Mouse (Mus musculus) mature B cell (primary cell): ENCODE results near the gene Col23a1.

ENCODE experiments used
- in situ Hi-C: fragments of 300-500 bp; cut with MboI; formaldehyde crosslinking; loops from 2 replicates; pipeline ENCODE4 v1.14.3; 2019

The Col23a1 gene

DNA sequence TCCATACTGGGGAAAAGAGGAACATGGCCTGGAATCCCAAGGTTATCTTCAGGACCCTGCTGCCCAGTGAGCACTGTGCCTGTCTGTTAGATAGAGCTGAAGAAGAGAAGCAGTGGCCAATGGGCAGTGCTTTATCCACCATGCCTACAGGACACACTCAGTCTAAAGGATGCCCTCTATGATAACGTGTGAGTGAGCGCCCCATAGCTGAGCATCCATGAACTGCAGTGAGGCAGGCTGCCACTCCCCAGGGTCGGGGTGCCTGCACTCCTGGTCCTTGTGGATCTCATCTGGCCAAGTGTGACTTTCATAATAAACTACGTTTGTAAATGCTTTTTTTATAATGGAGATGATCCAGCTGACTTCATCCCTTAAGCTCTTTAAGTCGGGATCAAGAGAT lies 87.5 kb downstream of the Col23a1 start:
- in situ Hi-C loops = no loop called here

DNA sequence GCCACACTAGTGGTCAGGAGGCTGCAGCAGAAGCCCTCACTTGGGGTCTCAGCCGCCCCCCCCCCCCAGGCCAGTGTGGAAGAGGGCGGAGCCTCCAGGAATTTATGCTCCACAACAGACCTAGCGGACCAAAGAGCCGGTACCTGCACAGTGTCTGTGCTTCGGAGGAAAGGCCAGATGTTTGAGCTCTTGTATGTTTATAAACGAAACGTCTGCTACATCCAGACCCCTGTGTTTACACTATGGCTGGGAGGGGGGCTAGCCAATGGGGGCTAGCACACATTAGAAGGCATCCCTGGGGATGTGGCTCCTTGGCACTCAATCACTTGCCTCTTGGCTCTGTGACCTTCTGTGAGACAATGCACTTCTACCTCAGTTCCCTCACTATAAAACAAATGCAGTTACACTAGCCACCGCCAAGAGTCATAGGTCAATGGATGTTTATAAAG lies 99.2 kb downstream of the Col23a1 start:
- in situ Hi-C loops = no loop called here

DNA sequence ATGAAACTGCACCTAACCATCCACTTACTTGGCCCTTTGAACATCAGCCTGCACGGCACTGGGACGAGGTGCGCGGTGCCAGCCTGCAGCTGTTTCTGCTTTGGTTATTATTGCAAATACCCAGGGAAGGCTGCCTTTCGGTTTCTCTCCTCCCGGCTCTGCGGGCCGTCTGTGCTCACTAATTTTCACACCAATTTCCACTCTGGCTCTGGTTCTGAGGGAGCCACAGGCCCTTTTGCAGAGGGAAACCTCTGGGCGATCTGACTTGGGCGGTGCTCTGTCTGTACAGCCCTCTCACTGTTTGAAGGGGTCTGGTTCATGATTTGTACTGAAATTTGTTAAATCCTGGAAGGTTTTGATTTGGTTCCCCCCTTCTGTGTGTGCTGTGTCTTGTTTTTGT lies 100.0 kb downstream of the Col23a1 start:
- in situ Hi-C loops = no loop called here

DNA sequence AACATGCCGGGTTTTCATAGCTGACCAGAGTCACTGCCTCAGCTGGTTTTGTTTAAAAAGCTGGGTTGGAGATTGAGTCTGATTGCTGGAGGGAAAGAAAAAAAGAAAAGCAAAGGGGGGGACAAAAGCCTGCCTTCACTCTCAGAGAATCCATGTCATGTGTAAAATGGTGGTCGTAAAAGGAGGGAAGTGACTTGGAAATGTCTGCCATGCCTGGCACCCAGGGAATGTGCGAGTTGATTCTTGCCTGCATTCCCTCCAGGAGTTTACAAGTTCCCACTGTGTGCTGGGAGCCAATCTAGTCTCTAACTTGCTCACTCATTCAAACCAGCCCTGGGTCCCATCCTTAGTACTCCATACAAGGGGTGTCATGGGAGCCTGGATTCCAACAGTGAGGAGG lies 100.8 kb downstream of the Col23a1 start:
- in situ Hi-C loops = no loop called here

DNA sequence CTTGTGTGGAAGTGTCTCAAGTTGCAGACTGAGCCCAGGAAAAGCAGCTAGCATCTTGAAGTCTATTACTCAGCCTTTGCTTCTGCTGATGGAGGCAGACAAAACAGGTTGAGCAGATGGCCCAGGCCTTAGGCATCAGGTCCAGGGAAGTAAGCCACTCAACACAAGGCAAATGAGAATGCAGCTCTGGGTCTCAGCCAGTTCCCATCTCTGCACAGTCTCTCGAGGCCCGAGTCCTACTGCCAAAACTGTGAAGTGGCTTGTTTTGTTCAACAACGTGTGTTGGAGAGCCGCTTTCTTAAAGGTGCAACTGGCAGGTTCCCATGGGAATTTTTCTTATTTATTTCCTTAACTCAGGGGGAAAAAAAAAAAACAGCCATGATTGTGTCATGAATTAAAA lies 101.8 kb downstream of the Col23a1 start:
- in situ Hi-C loops = no loop called here

DNA sequence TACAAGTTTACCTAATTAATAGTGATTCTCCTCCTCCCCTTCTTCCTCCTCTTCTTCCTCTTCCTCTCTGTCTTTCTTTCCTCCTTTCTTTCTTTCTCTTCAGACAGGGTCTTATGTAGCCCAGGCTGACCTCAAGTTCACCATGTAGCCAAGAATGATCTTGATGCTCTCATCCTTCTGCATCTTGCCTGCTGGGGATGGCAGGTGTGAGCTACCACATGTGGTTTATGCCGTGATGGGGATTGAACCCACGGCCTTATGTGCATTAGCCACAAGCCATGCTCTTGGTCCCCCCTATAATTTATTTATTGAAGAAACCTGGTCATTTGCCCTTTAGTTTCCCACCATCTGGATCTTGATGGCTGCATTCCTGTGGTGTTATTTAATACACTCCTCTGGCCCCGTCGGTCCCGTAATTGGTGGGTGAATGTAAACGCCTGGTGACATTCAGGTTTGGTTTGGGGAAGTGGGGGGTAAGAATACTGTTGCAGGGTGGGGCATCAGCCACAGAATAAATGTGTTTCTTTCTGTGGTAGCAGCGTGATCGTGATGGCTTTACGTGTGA lies 104.7 kb downstream of the Col23a1 start:
- in situ Hi-C loops = no loop called here

DNA sequence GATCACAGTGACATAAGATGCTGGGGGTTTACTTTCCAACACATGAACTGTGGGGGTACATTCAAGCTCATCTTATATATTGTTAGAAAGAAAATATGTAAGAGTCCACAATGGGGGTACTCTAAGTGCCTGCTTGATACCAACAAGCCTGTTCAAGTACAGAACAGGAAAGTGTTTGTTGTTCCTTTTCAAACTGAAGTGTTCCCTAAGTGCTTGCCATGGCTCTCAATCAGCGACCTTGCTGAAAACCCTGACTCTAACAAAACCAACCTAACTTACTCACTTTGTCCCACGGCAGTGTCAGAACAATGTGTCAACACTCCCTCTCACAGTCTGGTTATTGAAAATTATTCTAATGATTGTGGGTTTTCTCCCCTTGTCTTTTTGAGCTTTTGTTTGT lies 106.7 kb downstream of the Col23a1 start:
- in situ Hi-C loops = no loop called here

DNA sequence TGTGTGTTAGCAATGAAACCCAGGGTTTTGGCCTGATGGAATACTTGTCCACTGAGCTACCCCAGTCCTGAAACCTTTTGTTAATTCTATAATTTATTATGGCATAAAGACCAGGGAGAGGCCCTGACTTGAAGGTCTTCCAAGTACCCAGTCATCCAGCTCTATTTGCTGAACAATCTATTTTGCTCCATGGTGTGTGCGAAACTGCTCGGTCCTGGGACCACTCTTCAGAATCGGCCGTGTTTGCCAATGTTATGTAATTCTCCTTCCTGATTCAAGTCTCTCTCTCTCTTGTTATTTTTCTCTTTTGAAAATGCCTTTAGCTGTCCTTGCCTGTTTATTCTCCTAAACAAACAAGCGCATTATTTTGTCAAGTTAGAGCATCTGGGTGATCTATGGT lies 108.4 kb downstream of the Col23a1 start:
- in situ Hi-C loops = no loop called here

DNA sequence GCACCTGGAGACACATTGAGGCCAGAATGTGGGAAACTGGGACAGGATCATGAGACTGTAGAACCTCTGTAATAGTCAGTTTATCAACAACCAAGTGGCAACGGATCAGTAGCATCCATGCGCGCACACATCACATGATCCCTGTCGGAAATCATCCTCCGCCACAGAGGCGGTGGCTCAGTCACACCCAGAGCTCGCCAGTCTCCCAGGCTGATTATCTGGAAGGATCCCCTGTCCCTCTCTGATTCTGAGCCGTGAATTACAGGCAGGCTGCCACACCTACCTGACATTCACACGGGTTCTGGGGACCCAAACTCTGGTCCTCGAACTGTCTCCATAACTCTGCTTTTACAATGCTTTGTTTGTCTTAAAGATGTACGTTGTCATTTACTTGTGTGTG lies 110.6 kb downstream of the Col23a1 start:
- in situ Hi-C loops = no loop called here

DNA sequence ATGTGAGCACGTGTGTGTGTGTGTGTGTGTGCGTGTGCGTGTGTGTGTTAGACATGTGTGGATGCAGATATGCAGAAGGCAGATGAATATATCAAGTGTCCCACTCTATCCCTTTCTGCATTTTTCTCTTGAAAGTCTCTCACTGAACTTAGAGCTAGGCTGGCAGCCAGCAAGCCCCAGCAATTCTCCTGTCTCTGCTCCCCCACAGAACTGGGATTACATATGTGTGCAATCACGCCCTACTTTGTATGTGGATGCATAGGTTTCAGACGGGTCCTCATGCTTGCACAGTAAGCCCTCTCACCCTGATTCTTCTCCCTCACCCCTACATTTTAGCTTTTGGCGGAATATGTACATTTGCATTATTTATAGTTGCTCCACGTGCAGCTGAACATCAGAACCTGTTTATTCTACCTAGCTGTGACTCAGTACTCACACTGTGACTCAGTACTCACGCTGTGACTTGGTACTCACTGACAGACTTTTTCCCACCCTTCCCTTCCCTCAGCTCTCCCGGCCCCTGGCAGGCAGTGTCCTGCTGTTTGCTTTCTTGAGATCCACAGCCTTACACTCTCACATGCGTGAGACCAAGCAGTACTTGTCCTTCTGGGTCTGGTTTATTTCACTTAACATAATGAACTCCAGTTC lies 111.9 kb downstream of the Col23a1 start:
- in situ Hi-C loops = no loop called here

DNA sequence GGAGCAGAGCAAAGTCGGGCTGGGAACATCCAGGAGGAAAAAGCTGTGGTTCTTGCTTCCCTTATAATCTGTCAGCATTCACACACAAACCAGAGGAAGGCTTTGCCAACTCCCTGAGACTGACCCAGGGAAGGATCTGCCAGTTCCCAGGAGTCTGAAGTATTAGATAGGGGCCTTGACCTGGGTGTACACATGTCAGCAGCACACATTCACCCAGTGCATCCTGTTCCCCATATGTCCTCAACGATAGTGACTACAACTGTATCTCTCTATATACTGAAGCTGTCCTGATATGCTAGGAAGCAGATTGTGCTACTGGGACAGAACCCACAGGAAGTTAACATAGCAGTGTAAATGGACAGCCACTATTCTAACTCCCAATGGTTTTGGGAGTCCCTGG lies 114.2 kb downstream of the Col23a1 start:
- in situ Hi-C loops = no loop called here

DNA sequence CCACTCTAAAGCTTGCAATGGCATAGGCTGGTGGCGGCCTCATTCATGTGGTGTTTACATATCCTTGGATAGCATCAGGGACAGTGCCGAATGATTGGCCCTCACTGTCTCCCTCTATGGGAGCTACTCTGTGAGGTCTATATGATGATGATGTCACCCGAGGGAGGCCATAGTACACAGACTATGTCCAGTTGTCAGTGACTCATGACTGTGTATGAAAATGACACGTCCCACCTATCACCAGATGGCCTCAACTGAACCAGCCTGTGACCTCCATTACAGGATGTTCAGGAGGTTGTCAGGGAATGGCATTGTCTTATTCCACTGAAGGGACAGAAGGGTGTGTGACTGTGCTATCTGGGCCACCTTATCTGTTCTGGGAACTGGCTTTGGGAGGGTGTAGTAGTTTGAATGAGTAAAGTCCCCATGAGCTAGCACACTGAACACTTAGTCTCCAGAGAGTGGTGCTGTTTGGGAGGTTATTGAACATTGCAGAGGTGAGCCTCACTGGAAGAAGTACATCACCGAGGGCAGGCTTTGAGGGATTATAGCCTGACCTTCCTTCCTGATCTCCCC lies 115.2 kb downstream of the Col23a1 start:
- in situ Hi-C loops = no loop called here

DNA sequence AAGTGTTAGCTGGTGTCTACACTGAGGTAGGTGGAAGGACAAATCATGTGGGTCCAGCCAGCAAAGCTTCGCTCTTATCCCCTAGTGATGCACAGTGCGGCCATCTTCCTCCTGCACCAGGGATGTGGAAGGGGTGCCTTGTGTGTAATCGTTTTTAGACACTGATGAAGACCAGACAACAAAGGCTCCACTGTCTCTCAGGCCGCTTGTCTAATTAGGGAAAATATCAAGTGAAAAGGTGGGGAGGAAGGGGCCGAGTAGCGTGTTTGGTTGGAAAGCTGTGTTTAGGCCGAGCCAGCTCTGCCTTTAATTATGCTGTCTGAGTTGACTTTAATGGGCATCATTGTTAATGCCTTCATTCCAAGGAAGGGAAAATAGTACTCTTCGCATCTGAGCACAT lies 116.8 kb downstream of the Col23a1 start:
- in situ Hi-C loops = no loop called here

DNA sequence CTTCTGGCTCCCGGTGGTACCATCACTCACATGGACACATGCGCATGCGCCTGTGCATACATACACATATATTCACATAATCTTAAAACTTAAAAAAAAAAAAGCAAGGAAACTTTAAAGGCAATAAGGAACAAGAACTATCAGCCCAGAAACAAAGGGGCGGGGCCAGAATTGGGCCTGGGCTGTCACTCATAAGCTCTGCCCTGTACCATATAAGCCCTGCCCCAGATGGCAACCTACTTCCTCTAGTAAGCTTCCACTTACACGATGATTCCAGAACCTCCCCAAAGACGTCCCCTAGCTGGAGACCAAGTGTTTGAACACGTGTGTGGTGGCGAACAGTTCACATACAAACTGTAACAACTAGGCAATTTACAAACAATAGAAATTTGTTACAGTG lies 117.6 kb downstream of the Col23a1 start:
- in situ Hi-C loops = no loop called here

DNA sequence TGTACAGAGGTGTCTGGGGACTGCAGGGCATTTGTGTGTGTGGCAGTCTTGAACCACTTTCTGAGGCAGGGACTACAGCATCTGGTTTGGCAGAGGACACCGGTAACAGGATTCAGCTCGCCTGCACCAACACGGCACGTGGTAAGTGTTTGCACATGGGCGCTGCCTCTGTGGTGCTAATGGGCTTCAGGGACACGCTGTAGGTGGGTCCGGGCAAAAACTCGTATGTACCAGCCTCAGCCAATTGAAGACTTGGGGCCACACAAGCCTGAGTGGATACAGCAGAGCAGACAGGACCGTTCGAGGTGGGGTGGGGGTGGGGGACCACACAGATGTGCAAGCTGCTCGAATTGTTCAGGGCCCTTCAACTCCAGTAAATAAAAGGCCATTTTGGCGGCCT lies 121.1 kb downstream of the Col23a1 start:
- in situ Hi-C loops = no loop called here

DNA sequence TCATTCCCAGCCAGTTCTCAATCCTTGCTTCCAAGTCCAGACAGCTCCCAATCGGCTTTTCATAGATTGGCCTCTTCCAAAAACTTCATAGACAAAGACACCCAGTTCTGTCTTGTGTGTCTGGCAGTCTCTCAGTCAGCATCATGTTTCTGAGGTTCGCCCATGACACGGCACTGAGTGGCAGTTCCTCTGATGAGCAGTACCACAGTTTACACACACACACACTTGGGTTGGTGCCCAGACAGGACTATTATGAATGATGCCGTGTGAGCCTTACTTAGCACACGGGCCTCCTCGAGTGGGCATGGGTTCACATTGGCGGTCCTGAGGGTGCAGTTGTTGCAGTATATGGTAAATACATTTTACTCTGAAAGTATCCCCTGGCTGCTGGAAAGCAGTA lies 124.8 kb downstream of the Col23a1 start:
- in situ Hi-C loops = no loop called here

DNA sequence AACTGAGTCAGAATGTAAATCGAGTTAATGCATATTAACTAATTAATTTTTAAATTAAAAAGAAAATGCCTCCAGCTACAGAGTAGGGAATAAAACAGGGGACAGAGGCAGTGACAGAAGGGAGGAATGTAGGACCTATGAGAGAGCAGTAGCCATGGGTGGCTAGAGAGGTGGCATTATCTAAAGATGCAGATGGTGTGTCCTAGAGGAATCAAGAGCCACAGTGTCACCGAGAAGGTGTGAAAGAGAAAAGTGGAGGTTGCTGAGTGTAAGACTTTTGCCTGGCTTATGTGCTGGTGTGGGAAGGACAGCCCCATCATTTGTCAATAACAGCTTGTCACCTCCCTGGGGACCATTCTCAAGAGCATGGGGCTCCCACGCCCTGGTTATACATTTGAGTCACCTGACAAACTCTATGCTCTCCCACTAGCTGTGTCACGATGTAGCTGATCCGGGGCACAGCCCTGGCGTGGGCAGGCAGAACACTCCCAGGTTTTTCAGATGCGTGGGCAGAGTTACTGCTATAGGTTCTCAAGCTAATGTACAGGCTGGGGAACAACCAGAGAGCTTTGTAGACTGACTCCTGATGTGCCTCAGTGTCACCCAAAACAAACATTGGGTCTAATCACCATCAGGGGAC lies 125.4 kb downstream of the Col23a1 start:
- in situ Hi-C loops = no loop called here

DNA sequence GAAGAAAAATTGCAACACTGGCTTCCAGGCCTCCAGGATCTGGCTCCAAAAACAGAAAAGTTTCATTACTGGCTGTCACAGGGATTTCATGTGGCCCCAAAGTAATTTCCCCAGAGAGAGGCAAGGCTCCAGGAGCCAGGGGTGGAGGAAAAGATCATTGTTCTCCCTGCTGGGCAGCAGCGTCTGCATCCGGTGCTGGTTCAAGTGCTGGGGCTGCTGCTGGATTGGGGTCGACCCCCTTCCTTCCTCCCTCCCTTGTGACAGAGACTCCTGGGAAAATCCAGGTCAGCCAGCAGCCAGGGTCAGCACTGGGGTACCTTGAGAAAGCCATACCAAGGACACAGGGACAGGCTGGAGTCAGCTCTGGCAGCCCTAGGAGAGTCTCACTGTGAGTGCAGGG lies 129.1 kb downstream of the Col23a1 start:
- in situ Hi-C loops = no loop called here

DNA sequence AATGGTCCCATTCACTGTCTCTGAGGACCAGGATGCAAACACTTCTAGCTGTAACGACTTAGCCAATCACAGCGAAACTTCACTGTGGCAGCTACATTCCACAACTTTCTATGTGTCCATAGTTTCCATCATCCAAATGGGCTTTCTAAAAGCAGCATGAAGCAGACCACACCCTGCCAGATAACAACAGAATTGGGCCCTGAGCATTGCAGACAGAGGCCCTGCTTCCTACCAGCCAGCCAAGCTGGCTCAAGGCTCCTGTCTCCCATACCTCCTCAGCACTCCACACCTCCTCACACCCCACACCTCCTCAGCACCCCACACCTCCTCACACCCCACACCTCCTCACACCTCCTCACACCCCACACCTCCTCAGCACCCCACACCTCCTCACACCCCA lies 132.2 kb downstream of the Col23a1 start:
- in situ Hi-C loops = no loop called here

DNA sequence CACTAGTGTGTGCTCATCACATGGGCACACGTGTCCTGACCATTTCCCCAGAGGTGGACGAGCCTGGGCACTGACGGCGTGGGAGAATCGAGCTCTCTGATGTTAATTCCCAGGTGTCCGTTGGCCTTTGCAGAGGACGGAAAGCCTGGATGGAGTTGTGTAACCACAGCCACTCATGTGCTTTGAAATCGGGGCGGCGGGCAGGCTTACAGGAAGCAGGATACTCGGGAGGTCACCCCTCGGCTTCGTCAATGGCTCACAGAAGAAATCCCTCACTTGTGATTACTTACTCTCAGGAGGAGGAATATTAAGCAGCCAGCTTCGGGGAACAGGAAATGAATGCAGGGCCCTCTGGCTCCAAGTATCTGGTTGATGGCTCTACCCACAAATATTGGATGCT lies 133.0 kb downstream of the Col23a1 start:
- in situ Hi-C loops = no loop called here

DNA sequence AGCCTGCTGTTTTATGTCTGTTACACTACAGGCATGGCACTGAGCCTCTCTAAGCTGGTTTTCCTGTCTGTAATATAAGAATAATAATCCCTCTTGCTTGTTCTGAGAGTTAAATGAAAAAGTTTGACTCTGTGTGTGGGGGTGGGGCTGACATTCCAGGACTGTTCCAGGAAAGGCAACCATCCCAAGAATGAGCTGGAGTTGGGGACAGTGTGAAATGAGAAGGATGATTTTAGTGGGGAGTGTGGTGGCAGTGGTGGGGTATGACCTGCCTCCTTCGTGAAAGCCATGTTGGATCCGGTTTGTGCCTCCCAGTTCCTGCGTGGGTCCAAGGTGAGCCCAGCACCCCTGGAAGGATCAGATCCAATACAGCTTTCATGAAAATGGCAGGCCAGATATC lies 136.4 kb downstream of the Col23a1 start:
- in situ Hi-C loops = no loop called here

DNA sequence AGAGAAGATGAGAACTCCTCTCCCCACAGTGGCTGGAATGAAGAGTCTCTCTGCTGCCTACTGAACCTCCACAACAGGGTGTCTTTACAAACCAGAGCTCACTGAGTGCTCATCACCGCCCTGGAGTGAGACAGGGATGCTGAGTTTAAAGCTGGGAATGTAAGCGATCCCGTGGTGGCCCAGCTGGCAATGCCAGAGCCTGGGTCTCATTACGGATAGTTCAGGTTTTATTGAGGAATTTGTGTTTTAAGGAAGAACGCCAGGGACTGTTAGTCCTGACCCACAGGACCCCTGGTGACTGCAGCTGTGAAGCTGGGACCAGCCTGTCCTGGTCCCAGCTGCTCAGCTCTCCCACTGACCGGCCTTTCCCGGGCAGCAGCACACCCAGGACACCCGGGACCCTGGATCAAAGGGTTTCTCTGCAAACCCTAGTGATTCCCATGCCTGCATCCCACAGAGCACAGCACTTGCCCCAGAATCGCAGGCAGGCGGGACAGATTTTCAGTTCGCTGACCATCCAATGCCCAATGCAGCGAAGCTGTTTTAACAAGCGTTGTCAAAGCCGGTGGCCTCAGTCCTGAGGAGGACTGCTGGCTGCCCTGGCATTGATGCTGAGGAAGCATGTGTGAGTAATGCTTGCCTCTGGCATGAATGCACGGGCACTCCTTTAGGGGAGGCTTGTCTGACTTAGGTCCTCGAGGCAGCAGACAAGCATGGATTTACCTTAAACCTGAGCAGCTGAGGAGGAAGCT lies 139.9 kb downstream of the Col23a1 start:
- in situ Hi-C loops = no loop called here

DNA sequence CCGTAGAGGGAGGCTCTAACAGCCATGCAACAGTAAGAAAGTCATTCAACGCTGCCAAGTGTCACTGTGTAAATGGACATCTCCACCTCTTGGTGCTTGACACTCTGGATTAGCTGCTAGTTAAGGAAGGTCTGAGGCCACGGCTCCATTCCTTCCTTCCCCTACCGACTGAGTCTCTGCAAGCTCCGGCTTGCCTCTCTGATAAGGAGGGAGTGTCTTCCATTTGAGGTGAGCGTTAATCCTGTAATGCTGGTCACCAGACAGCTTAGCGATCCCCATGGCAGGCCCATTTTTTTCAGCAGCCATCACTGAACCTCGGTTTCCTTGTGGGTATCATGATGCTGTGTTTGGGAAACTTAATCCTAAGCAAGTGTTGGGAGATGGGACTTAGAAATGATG lies 140.5 kb downstream of the Col23a1 start:
- in situ Hi-C loops = no loop called here
